23 mouse cellular contexts compared by ENCODE assay signal in the genomic region with DNA sequence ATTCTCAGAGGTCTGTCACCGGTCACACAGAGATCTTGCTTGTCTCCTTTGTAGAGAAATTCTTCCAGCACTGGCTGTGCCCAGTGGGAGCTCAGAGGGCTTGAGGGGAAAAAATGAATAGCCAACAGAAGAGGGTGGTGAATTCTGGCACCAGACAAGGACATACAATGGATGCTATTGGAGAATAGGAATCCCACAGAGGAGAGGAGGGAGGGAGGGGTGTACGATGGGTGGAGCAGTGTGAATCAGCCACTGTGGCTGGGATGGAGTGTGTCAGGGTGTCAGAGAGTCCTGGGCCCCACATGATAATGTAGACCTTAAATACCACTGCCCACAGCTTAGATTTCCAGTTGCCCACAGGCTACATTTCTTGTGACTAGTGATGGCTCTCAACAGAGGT. TPM values are rescaled to one million over a fixed set of nuclear protein-coding genes. Genes with fewer than 3 reads are reported as not detected.
"Had no signal": no experiment of that assay in that cellular context is flagged by ENCODE, and none has a peak within 500 bp of the region (broad histone marks: within the 10 kb centered on the region; RNA-seq: fewer than 3 reads in every experiment).

No protein-coding gene starts in this region.

- H3K27ac ChIP-seq: intestine, embryonic 15.5 days; kidney, embryonic 15.5 days; left cerebral cortex, adult 2 months; limb, embryonic 12.5 days; limb, embryonic 15.5 days; liver, embryonic 14.5 days; macrophage; midbrain, embryonic 13.5 days; stomach, embryonic 15.5 days had no signal

- DNase-seq: kidney, adult 11 months; kidney, adult 8-10 months; kidney, postnatal 10 days; kidney, postnatal 36 days; layer of hippocampus, postnatal 36 days; left cerebral cortex, postnatal 4 days; liver, postnatal 0 days; lung, embryonic 14.5 days; right cerebral cortex, postnatal 14 days; spleen, adult 18-20 months; thymus, postnatal 25 days had no signal

- ATAC-seq: intestine, embryonic 15.5 days; liver, postnatal 0 days; lung, postnatal 0 days; midbrain, embryonic 13.5 days; midbrain, embryonic 16.5 days had no signal

- H3K4me1 ChIP-seq: intestine, embryonic 15.5 days; limb, embryonic 12.5 days; limb, embryonic 15.5 days; stomach, embryonic 15.5 days had no signal

- H3K4me3 ChIP-seq: intestine, embryonic 15.5 days; kidney, embryonic 15.5 days; left cerebral cortex, adult 2 months; limb, embryonic 12.5 days; limb, embryonic 15.5 days; midbrain, embryonic 13.5 days; stomach, embryonic 15.5 days had no signal

- H3K36me3 ChIP-seq: intestine, embryonic 15.5 days; kidney, embryonic 15.5 days; limb, embryonic 12.5 days; limb, embryonic 15.5 days; midbrain, embryonic 13.5 days; stomach, embryonic 15.5 days had no signal

- H3K9ac ChIP-seq: intestine, embryonic 15.5 days; kidney, embryonic 15.5 days; limb, embryonic 12.5 days; limb, embryonic 15.5 days; liver, embryonic 14.5 days; liver, postnatal 0 days; lung, embryonic 14.5 days; midbrain, embryonic 13.5 days; stomach, embryonic 15.5 days had no signal

- H3K9me3 ChIP-seq: intestine, embryonic 15.5 days; kidney, embryonic 15.5 days; limb, embryonic 15.5 days; midbrain, embryonic 13.5 days; stomach, embryonic 15.5 days had no signal

- H3K27me3 ChIP-seq: intestine, embryonic 15.5 days; kidney, embryonic 15.5 days; limb, embryonic 15.5 days; midbrain, embryonic 13.5 days; stomach, embryonic 15.5 days had no signal

- H3K4me2 ChIP-seq: intestine, embryonic 15.5 days; kidney, embryonic 15.5 days; limb, embryonic 12.5 days; limb, embryonic 15.5 days; liver, embryonic 11.5 days; lung, embryonic 14.5 days; midbrain, embryonic 13.5 days; stomach, embryonic 15.5 days had no signal

RNA-seq across cellular contexts. Expression of a gene that starts 22.9 kb away (rescaled TPM):
- polyA plus RNA-seq: liver, embryonic 11.5 days; liver, embryonic 14.5 days; lung, embryonic 14.5 days had no signal
